Mouse (Mus musculus): ENCODE measurements around the gene Supt6. TPM values are rescaled to one million over a fixed set of nuclear protein-coding genes. Genes with fewer than 3 reads are reported as not detected.

The Supt6 gene
- polyA plus RNA-seq, 1 experiment, result 28.5 TPM

GRCm38 (mm10) chr11:78177437-78177836 is 68.3 kb downstream of the Supt6 start:
- H3K4me3 ChIP-seq (ENCODE audit: low read depth, low read length), result peak overlapping the region; percentile 95
- H3K27ac ChIP-seq (ENCODE audit: insufficient read depth, low read depth, low read length), result peak overlapping the region; percentile 89
- peaks cover 12% of the 10 kb centered on the region for H3K4me1 ChIP-seq (ENCODE audit: control insufficient read depth, insufficient read depth, insufficient read length, low read length)
- no peaks in the 10 kb centered on the region for H3K27me3 ChIP-seq (ENCODE audit: control insufficient read depth, insufficient read depth, low read length)
- peaks cover 19% of the 10 kb centered on the region for H3K36me3 ChIP-seq (ENCODE audit: control insufficient read depth, insufficient read depth, low read length)
- under 1% methylated on average over 10 of the region's 10 CpGs for WGBS
- TF ChIP-seq CTCF (IDR thresholded peaks at IDR 0.05; ENCODE audit: extremely low read depth, insufficient read length, insufficient replicate concordance, low read depth, low read length), result no peak
- TF ChIP-seq POLR2A (IDR thresholded peaks at IDR 0.05; ENCODE audit: low read depth, low read length), result no peak

DNA sequence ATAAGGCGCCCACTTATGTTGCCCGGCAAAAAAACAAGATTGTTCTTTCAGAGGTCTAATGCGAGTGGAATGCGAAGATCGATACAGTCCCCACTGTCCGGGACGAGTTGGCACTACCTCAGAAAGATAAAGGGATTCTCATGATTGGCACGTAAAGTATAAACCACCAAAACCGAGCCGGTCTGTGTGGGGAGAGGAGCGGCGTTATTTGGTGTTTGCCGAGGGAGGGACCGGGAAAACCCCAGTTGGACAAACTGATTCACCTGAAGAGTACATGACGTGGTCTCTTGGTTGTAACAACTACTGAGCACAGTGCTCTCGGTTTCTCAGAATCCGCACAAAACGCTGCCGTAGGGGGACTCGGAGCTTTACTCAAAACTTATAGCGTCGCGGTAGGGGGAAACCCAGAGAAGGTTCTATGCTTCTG is 68.9 kb downstream of the Supt6 start:
- H3K4me1 ChIP-seq (ENCODE audit: control insufficient read depth, insufficient read depth, insufficient read length, low read length), result peaks cover 14% of the 10 kb centered on the region
- peaks cover 19% of the 10 kb centered on the region for H3K36me3 ChIP-seq (ENCODE audit: control insufficient read depth, insufficient read depth, low read length)
- H3K27me3 ChIP-seq (ENCODE audit: control insufficient read depth, insufficient read depth, low read length), result no peaks in the 10 kb centered on the region
- under 1% methylated on average over 23 of the region's 23 CpGs for WGBS
- H3K27ac ChIP-seq (ENCODE audit: insufficient read depth, low read depth, low read length), result peak overlapping the region; percentile 89
- H3K4me3 ChIP-seq (ENCODE audit: low read depth, low read length), result peak overlapping the region; percentile 95
- TF ChIP-seq CTCF (IDR thresholded peaks at IDR 0.05; ENCODE audit: extremely low read depth, insufficient read length, insufficient replicate concordance, low read depth, low read length) (no peak), POLR2A (IDR thresholded peaks at IDR 0.05; ENCODE audit: low read depth, low read length) (no peak)

DNA sequence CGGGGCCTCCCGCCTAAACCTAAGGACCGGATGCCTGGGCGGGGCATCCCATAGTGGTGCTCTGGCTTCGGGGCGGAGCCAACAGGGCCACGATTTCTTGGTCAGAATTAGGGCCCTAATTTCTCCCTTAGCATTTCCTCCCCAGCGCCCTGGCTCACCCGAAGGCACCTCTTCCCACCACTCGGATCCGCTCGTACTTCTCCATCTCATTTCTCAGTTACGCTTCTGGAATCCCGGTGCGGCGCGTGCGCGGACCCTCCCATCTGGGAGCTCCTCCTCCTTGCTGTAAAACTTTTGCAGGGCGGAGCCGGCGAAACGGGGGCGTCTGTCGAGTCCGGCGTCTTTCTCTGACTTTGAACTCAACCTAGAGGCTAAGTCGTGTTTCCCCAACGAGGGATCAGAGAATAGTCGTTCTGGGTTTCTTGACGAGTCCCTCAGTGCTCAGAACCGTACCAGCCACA is 69.4 kb downstream of the Supt6 start, which contains the start of the genes Nek8 and Tlcd1:
Gene Nek8, minus strand, starts transcription at position 274 of the 461 bp plus-strand sequence.
Gene Tlcd1, plus strand, starts transcription at position 310 of the 461 bp plus-strand sequence.
- TF ChIP-seq CTCF (IDR thresholded peaks at IDR 0.05; ENCODE audit: extremely low read depth, insufficient read length, insufficient replicate concordance, low read depth, low read length) (no peak), POLR2A (IDR thresholded peaks at IDR 0.05; ENCODE audit: low read depth, low read length) (peak; percentile 50; the same call in 1 of the 2 replicates)
- under 1% methylated on average over 32 of the region's 32 CpGs for WGBS
- Histone ChIP-seq H3K27ac (ENCODE audit: insufficient read depth, low read depth, low read length) (peak within 1 kb of the TSS; percentile 89), H3K27me3 (ENCODE audit: control insufficient read depth, insufficient read depth, low read length) (no peaks in the 10 kb centered on the region), H3K4me3 (ENCODE audit: low read depth, low read length) (peak within 1 kb of the TSS; percentile 95), H3K36me3 (ENCODE audit: control insufficient read depth, insufficient read depth, low read length) (peaks cover 17% of the 10 kb centered on the region), H3K4me1 (ENCODE audit: control insufficient read depth, insufficient read depth, insufficient read length, low read length) (peaks cover 14% of the 10 kb centered on the region)

DNA sequence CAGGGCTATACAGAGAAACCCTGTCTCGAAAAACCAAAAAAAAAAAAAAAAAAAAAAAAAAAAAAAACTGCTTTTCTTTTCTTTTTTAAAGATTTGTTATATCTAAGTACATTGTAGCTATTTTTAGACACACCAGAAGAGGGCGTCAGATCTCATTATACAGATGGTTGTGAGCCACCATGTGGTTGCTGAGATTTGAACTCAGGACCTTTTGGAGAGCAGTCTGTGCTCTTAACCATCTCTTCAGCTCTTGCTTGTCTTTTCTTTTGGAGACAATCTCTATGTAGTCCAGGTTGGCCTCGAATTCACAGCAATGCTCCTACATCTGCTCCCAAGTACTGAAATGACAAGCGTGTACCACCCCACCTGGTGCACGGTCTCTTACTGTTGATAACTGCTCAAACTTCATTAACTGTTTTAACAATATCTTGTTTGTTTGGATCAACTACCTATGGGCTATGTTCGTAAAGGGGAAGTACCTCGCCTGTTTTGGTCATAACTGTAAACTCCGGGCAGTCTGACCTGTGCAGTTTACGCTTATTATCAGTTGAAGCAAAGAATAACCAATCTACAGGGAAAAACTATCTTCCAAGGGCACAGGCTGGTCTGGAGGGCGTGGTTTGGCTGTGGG is 69.9 kb downstream of the Supt6 start:
- Histone ChIP-seq H3K27ac (ENCODE audit: insufficient read depth, low read depth, low read length) (peak overlapping the region; percentile 89; the same call in 1 of the 2 replicates), H3K4me1 (ENCODE audit: control insufficient read depth, insufficient read depth, insufficient read length, low read length) (peaks cover 16% of the 10 kb centered on the region), H3K27me3 (ENCODE audit: control insufficient read depth, insufficient read depth, low read length) (no peaks in the 10 kb centered on the region), H3K36me3 (ENCODE audit: control insufficient read depth, insufficient read depth, low read length) (peaks cover 13% of the 10 kb centered on the region), H3K4me3 (ENCODE audit: low read depth, low read length) (peak overlapping the region; percentile 95)
- WGBS, result 2% methylated on average over 10 of the region's 10 CpGs
- TF ChIP-seq POLR2A (IDR thresholded peaks at IDR 0.05; ENCODE audit: low read depth, low read length) (no peak), CTCF (IDR thresholded peaks at IDR 0.05; ENCODE audit: extremely low read depth, insufficient read length, insufficient replicate concordance, low read depth, low read length) (no peak)

GRCm38 (mm10) chr11:78174506-78174905 is 71.3 kb downstream of the Supt6 start:
- H3K4me3 ChIP-seq (ENCODE audit: low read depth, low read length), result no peak overlapping the region
- peaks cover 2% of the 10 kb centered on the region; the same call in 1 of the 2 replicates for H3K36me3 ChIP-seq (ENCODE audit: control insufficient read depth, insufficient read depth, low read length)
- peaks cover 22% of the 10 kb centered on the region for H3K4me1 ChIP-seq (ENCODE audit: control insufficient read depth, insufficient read depth, insufficient read length, low read length)
- WGBS, result 92% methylated on average over 3 of the region's 3 CpGs
- no peaks in the 10 kb centered on the region for H3K27me3 ChIP-seq (ENCODE audit: control insufficient read depth, insufficient read depth, low read length)
- TF ChIP-seq POLR2A (IDR thresholded peaks at IDR 0.05; ENCODE audit: low read depth, low read length) (no peak), CTCF (IDR thresholded peaks at IDR 0.05; ENCODE audit: extremely low read depth, insufficient read length, insufficient replicate concordance, low read depth, low read length) (no peak)
- no peak overlapping the region for H3K27ac ChIP-seq (ENCODE audit: insufficient read depth, low read depth, low read length)

- Histone ChIP-seq H3K36me3 (ENCODE audit: control insufficient read depth, insufficient read depth, low read length) (no peaks in the 10 kb centered on the region), H3K27me3 (ENCODE audit: control insufficient read depth, insufficient read depth, low read length) (no peaks in the 10 kb centered on the region), H3K4me3 (ENCODE audit: low read depth, low read length) (no peak overlapping the region), H3K27ac (ENCODE audit: insufficient read depth, low read depth, low read length) (no peak overlapping the region), H3K4me1 (ENCODE audit: control insufficient read depth, insufficient read depth, insufficient read length, low read length) (peaks cover 21% of the 10 kb centered on the region)
- TF ChIP-seq CTCF (IDR thresholded peaks at IDR 0.05; ENCODE audit: extremely low read depth, insufficient read length, insufficient replicate concordance, low read depth, low read length) (no peak), POLR2A (IDR thresholded peaks at IDR 0.05; ENCODE audit: low read depth, low read length) (no peak)
- 69% methylated on average over 19 of the region's 19 CpGs for WGBS
Measured at GRCm38 (mm10) chr11:78172748-78173383, 72.9 kb downstream of the Supt6 start.

All from small intestine, adult 2 months (tissue).